Mouse (Mus musculus): ENCODE measurements around the gene Jazf1. TPM values are rescaled to one million over a fixed set of nuclear protein-coding genes. Genes with fewer than 3 reads are reported as not detected.

Gene Jazf1
- total and polyA plus RNA-seq, 3 experiments, result 0.42 to 1.7 (median 0.75) TPM

DNA sequence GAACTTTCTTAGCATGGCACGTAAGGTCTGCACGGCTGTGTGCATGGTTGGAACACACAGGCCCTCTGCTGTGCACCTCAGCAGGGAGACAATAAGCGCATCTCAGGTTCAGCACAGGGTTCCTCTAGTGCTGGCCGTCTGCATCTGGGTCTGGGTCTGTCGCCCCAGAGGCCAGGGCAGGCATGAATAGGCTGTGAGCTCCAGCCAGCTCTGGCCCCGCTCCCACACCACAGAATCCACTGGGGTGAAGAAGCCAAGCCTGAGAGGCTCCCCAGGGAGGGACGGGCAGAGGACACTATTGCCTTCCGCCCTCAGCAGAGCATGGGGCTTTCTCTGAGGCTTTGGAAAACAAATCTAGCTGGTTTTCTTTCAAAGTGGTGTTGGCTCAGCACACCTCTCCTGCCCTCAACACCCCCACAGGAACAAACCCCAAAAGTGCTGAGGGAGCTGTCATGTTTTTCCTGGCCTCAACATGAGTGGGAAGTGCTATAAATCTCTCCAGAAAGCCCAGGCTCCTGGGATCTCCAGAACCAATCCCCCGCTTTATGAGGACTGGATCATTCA is 272.3 kb downstream of the Jazf1 start:
- H3K27me3 ChIP-seq (replicated peaks), result no peaks in the 10 kb centered on the region
- H3K4me1 ChIP-seq (ENCODE audit: control insufficient read depth in 1 of 2, insufficient read depth in 2 of 2), result peaks cover 6 to 25% of the 10 kb centered on the region in 2 experiments; a peak in 2 of 4 replicates
- in situ Hi-C loops (cut with MboI; ENCODE audit: low pct_ligation_motif_present, low pct_unique_long_range_greater_than_20kb, low sequenced_read_pairs) (no loop called here), dilution Hi-C loops (cut with MboI; ENCODE audit: extremely low pct_ligation_motif_present, extremely low pct_unique_long_range_greater_than_20kb, low sequenced_read_pairs) (no loop called here)
- no peak overlapping the region for H3K27ac ChIP-seq (ENCODE audit: insufficient read depth, low read depth)
- TF ChIP-seq JUND (conservative IDR thresholded peaks at IDR 0.05; ENCODE audit: low read depth, low read length), result no peak
- TF ChIP-seq EP300 (IDR thresholded peaks at IDR 0.05; ENCODE audit: low read length), result no peak
- TF ChIP-seq MAFK (IDR thresholded peaks at IDR 0.05; ENCODE audit: insufficient replicate concordance, low read length), result no peak
- TF ChIP-seq KAT2A (IDR thresholded peaks at IDR 0.05; ENCODE audit: insufficient replicate concordance, low read length), result no peak
- no peak for TF ChIP-seq MAX (IDR thresholded peaks at IDR 0.05; ENCODE audit: low read length)
- no peak for TF ChIP-seq NELFE (IDR thresholded peaks at IDR 0.05; ENCODE audit: low read depth, low read length)
- no peak for TF ChIP-seq PAX5 (IDR thresholded peaks at IDR 0.05; ENCODE audit: low read length)
- no peaks in the 10 kb centered on the region for H3K79me2 ChIP-seq (replicated peaks; ENCODE audit: control insufficient read depth, extremely low read depth, insufficient read depth, poor library complexity, severe bottlenecking)
- no peak overlapping the region for H3K4me2 ChIP-seq (ENCODE audit: insufficient read depth, low read depth, poor library complexity, severe bottlenecking)
- H3K9me3 ChIP-seq (replicated peaks; ENCODE audit: low read length), result peaks cover 4% of the 10 kb centered on the region
- DNase-seq (ENCODE audit: extremely low read depth), result no peak
- no peak overlapping the region for H3K9ac ChIP-seq (ENCODE audit: insufficient read depth, low read depth)
- H3K36me3 ChIP-seq (replicated peaks in 1 of 2; ENCODE audit: control insufficient read depth in 1 of 2, insufficient read depth in 1 of 2, low read length in 1 of 2), result no peaks in the 10 kb centered on the region
- no peak overlapping the region for H3K4me3 ChIP-seq (replicated peaks in 1 of 3; ENCODE audit: low read depth in 2 of 3, low read length in 2 of 3, poor library complexity in 1 of 3)

DNA sequence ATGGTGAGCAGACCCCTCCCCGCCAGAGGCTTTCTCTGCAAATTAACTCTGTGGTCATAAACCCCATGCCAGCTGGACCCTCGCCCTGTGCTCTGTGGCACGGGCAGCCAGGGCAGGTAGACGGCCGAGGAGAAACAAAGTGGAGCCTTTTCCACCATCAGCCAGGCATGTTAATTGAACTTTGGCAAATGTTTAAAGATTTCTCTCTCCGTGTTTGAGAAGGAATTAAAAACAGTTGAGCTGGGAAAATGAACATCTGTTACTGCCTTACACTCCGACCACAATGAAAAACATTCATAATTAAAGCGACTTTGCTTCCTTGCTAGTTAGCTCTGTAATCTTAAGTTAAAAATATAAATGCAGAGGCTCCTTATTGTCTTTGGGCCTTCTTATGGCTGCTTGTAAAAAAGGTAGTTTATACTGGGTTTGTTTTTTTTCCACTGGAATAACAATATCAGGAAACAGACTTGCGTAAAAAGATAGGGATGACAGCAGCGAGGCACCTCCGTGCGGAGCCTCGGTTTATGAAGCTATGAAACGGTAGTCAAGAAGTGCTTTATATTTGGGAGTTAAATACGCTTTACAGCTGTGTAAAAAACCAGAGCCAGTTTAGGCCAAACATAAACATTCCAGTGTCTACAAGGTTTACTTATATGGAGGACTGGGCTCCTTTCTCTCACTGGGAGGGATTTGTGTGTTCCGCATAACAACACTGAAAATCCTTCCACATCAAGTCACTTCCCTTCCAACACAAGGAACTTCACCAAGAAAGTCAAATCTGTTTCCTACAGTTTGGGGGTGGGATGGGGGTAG is 273.2 kb downstream of the Jazf1 start:
- Histone ChIP-seq H3K9me3 (replicated peaks; ENCODE audit: low read length) (peaks cover 4% of the 10 kb centered on the region), H3K36me3 (replicated peaks in 1 of 2; ENCODE audit: control insufficient read depth in 1 of 2, insufficient read depth in 1 of 2, low read length in 1 of 2) (no peaks in the 10 kb centered on the region), H3K27me3 (replicated peaks) (no peaks in the 10 kb centered on the region), H3K4me2 (ENCODE audit: insufficient read depth, low read depth, poor library complexity, severe bottlenecking) (no peak overlapping the region), H3K27ac (ENCODE audit: insufficient read depth, low read depth) (no peak overlapping the region), H3K4me1 (ENCODE audit: control insufficient read depth in 1 of 2, insufficient read depth in 2 of 2) (peaks cover 6 to 25% of the 10 kb centered on the region in 2 experiments; a peak in 2 of 4 replicates), H3K79me2 (replicated peaks; ENCODE audit: control insufficient read depth, extremely low read depth, insufficient read depth, poor library complexity, severe bottlenecking) (no peaks in the 10 kb centered on the region), H3K4me3 (replicated peaks in 1 of 3; ENCODE audit: low read depth in 2 of 3, low read length in 2 of 3, poor library complexity in 1 of 3) (no peak overlapping the region), H3K9ac (ENCODE audit: insufficient read depth, low read depth) (no peak overlapping the region)
- no peak for DNase-seq (ENCODE audit: extremely low read depth)
- TF ChIP-seq HCFC1 (IDR thresholded peaks at IDR 0.05; ENCODE audit: low read depth, low read length) (no peak), POLR2AphosphoS2 (IDR thresholded peaks at IDR 0.05; ENCODE audit: low read depth, low read length) (no peak), MAFK (IDR thresholded peaks at IDR 0.05; ENCODE audit: insufficient replicate concordance, low read length) (no peak), ETS1 (conservative IDR thresholded peaks at IDR 0.05; ENCODE audit: low read depth, low read length) (no peak), BHLHE40 (IDR thresholded peaks at IDR 0.05; ENCODE audit: low read depth, low read length) (no peak), NELFE (IDR thresholded peaks at IDR 0.05; ENCODE audit: low read depth, low read length) (no peak), TBP (conservative IDR thresholded peaks at IDR 0.05; ENCODE audit: low read depth, low read length) (no peak), SIN3A (IDR thresholded peaks at IDR 0.05; ENCODE audit: low read length) (no peak), CHD2 (IDR thresholded peaks at IDR 0.05; ENCODE audit: low read length) (no peak), ZC3H11A (IDR thresholded peaks at IDR 0.05; ENCODE audit: low read depth, low read length) (no peak)
- dilution Hi-C loops (cut with MboI; ENCODE audit: extremely low pct_ligation_motif_present, extremely low pct_unique_long_range_greater_than_20kb, low sequenced_read_pairs), result no loop called here
- in situ Hi-C loops (cut with MboI; ENCODE audit: low pct_ligation_motif_present, low pct_unique_long_range_greater_than_20kb, low sequenced_read_pairs), result no loop called here
